Comparison of ENCODE assay signal across 8 mouse cellular contexts in the genomic region with DNA sequence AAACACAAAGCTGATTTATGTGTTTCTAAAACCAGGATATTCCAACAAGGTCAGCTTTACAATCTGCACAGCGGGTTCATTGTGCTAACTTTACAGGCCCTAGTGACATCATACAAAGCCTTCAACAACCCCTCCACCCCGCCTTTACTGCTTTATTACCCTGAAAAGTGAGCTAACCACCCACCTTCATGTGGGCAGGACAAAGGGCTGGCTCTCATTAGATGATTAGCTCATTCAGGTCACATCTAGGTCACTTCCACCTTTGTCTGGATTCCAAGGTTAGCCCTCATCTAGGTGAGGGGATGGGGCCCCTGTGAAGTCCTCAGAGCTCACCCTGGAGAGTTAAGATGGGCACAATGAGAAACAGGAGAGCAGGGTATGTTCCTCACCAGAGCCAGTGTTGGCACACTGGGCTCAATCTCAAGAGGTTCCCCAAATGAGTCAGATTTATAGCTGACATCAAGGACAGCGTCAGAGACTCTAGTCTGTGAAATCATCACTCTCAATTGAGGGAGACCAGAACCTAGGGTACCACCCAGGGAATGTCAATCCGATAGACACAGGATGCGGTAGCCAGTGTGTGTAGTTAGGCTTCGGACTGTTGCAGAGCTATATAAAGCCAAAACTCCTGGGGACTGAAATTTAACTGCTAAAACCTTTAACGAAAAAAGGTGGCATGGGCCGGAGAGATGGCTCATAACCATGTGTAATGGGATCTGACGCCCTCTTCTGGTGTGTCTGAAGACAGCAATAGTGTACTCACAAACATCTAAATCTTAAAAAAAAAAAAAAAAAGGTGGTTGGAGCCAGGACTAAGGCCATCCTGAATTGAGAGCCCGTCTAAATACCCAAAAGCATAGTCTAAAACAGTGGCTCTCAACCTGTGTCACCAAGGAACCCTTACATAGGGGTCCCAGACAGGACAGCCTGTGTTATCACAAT. TPM values are rescaled to one million over a fixed set of nuclear protein-coding genes. Genes with fewer than 3 reads are reported as not detected.
A peak's percentile ranks its signal among the peaks of the same experiment; 100 is the strongest.
DNase-seq lines count a peak whose midpoint lies in the region; ATAC-seq lines count a peak whose summit lies in the region.

No protein-coding gene starts in this region.

- H3K4me1 ChIP-seq in kidney, embryonic 14.5 days (ENCODE audit: control insufficient read depth, insufficient read depth, low read length), result 0 out of 2 replicates have a peak, but pooled peaks cover 11% of the 10 kb centered on the region
- H3K4me1 ChIP-seq in neural tube, embryonic 11.5 days (ENCODE audit: control insufficient read depth, insufficient read depth, low read length), result peaks cover 7% of the 10 kb centered on the region; the same call in 1 of the 2 replicates

- peak overlapping the region; percentile 97 for H3K4me3 ChIP-seq in kidney, embryonic 14.5 days (ENCODE audit: low read length)
- H3K4me3 ChIP-seq in neural tube, embryonic 11.5 days (ENCODE audit: low read depth, low read length), result peak overlapping the region; percentile 99

- H3K36me3 ChIP-seq in kidney, embryonic 14.5 days (ENCODE audit: control insufficient read depth, insufficient read depth, low read length), result peaks cover 22% of the 10 kb centered on the region
- peaks cover 11% of the 10 kb centered on the region for H3K36me3 ChIP-seq in neural tube, embryonic 11.5 days (ENCODE audit: control insufficient read depth, insufficient read depth, low read length)

- no peak for ATAC-seq in kidney, embryonic 14.5 days (ENCODE audit: low FRiP score, low TSS enrichment)
- no peak for ATAC-seq in neural tube, embryonic 11.5 days (ENCODE audit: insufficient read depth, low FRiP score, low TSS enrichment)
- no peak for ATAC-seq in monocyte, adult 5-6 weeks (replicated peaks; ENCODE audit: insufficient number of reproducible peaks, low FRiP score, low TSS enrichment, poor library complexity, severe bottlenecking)

- no peaks in the 10 kb centered on the region for H3K27me3 ChIP-seq in kidney, embryonic 14.5 days (ENCODE audit: control insufficient read depth, insufficient read depth, low read length)
- no peaks in the 10 kb centered on the region for H3K27me3 ChIP-seq in neural tube, embryonic 11.5 days (ENCODE audit: control insufficient read depth, insufficient read depth, low read length)

- WGBS in kidney, embryonic 14.5 days, result 17% methylated on average over 10 of the region's 10 CpGs
- 19% methylated on average over 10 of the region's 10 CpGs for WGBS in neural tube, embryonic 11.5 days

- no peak for DNase-seq in kidney, adult 9 months
- DNase-seq in c-Kit-positive CD71-positive TER-119-positive erythroid progenitor cells, embryonic 14.5 days (ENCODE audit: low spot score), result peak; percentile 7
- DNase-seq in induced T-regulatory cell, adult 2 months (ENCODE audit: low read depth), result peak; percentile 50
- DNase-seq in neural tube, embryonic 11.5 days (ENCODE audit: low spot score), result no peak
- DNase-seq in urinary bladder, adult 2 months (ENCODE audit: low spot score), result no peak
- DNase-seq in layer of hippocampus, adult 8-10 months (ENCODE audit: low spot score in 2 of 2), result no peak

- peak overlapping the region; percentile 96 for H3K27ac ChIP-seq in kidney, embryonic 14.5 days (ENCODE audit: low read depth, low read length)
- H3K27ac ChIP-seq in neural tube, embryonic 11.5 days (ENCODE audit: low read depth, low read length), result peak overlapping the region; percentile 92

- peak overlapping the region; percentile 84 for H3K4me2 ChIP-seq in kidney, embryonic 14.5 days (replicated peaks; ENCODE audit: low read depth, low read length)
- H3K4me2 ChIP-seq in neural tube, embryonic 11.5 days (ENCODE audit: low read depth), result peak overlapping the region; percentile 76

- no peaks in the 10 kb centered on the region for H3K9me3 ChIP-seq in kidney, embryonic 14.5 days (ENCODE audit: control insufficient read depth, low read length)
- H3K9me3 ChIP-seq in neural tube, embryonic 11.5 days (ENCODE audit: control insufficient read depth, low read length), result no peaks in the 10 kb centered on the region

- H3K9ac ChIP-seq in kidney, embryonic 14.5 days (ENCODE audit: low read depth, low read length), result peak overlapping the region; percentile 99
- peak overlapping the region; percentile 99 for H3K9ac ChIP-seq in neural tube, embryonic 11.5 days (ENCODE audit: low read length)

RNA-seq across cellular contexts. Expression of a gene that starts 8.3 kb away (rescaled TPM):
- polyA plus RNA-seq in kidney, embryonic 14.5 days (2014; fragmentation: Nextera tagmentation; extraction: Ambion mirVana), result 0.54 and 0.80 TPM in 2 replicates
- 0.13 and 0.37 TPM in 2 replicates for polyA plus RNA-seq in neural tube, embryonic 11.5 days (2014; fragmentation: Nextera tagmentation; extraction: Ambion mirVana)
- total RNA-seq in monocyte, adult 5-6 weeks (2017), result 12.5 to 375 TPM (median 15.8 TPM) in 3 replicates
- 100 and 116 TPM in 2 replicates for polyA plus RNA-seq in urinary bladder, adult 2 months (2012; rRNA removed)
- total RNA-seq in layer of hippocampus, adult 8-10 months (2022), result 10 to 100 TPM; 13.2 to 31.7 (median 24.2) TPM

RNA-seq across cellular contexts. Expression of a gene that starts 18.9 kb away (rescaled TPM):
- not detected in 2 replicates for polyA plus RNA-seq in kidney, embryonic 14.5 days (2014; fragmentation: Nextera tagmentation; extraction: Ambion mirVana)
- polyA plus RNA-seq in neural tube, embryonic 11.5 days (2014; fragmentation: Nextera tagmentation; extraction: Ambion mirVana), result not detected in 2 replicates
- total RNA-seq in monocyte, adult 5-6 weeks (2017), result 1.4 TPM in 1 of 3 replicates, not detected in the others
- polyA plus RNA-seq in urinary bladder, adult 2 months (2012; rRNA removed), result not detected in 2 replicates
- not detected for total RNA-seq in layer of hippocampus, adult 8-10 months (2022)

RNA-seq across cellular contexts. Expression of a gene that starts 19.7 kb away (rescaled TPM):
- polyA plus RNA-seq in kidney, embryonic 14.5 days (2014; fragmentation: Nextera tagmentation; extraction: Ambion mirVana), result 19.6 and 23.2 TPM in 2 replicates
- polyA plus RNA-seq in neural tube, embryonic 11.5 days (2014; fragmentation: Nextera tagmentation; extraction: Ambion mirVana), result 16.4 and 16.8 TPM in 2 replicates
- total RNA-seq in monocyte, adult 5-6 weeks (2017), result 29.6 to 39.9 TPM (median 37.2 TPM) in 3 replicates
- 27.9 and 32.0 TPM in 2 replicates for polyA plus RNA-seq in urinary bladder, adult 2 months (2012; rRNA removed)
- 10 to 100 TPM; 38.3 to 46.8 (median 41.7) TPM for total RNA-seq in layer of hippocampus, adult 8-10 months (2022)

RNA-seq across cellular contexts. Expression of a gene that starts 21.2 kb away (rescaled TPM):
- 4.3 and 4.8 TPM in 2 replicates for polyA plus RNA-seq in kidney, embryonic 14.5 days (2014; fragmentation: Nextera tagmentation; extraction: Ambion mirVana)
- 1.1 and 1.9 TPM in 2 replicates for polyA plus RNA-seq in neural tube, embryonic 11.5 days (2014; fragmentation: Nextera tagmentation; extraction: Ambion mirVana)
- total RNA-seq in monocyte, adult 5-6 weeks (2017), result 4.9 to 201 TPM (median 8.6 TPM) in 3 replicates
- 52.7 and 54.4 TPM in 2 replicates for polyA plus RNA-seq in urinary bladder, adult 2 months (2012; rRNA removed)
- total RNA-seq in layer of hippocampus, adult 8-10 months (2022), result 10 to 100 TPM; 14.3 to 24.2 (median 19.4) TPM

RNA-seq across cellular contexts. Expression of a gene that starts 21.7 kb away (rescaled TPM):
- 0.79 and 1.3 TPM in 2 replicates for polyA plus RNA-seq in kidney, embryonic 14.5 days (2014; fragmentation: Nextera tagmentation; extraction: Ambion mirVana)
- polyA plus RNA-seq in neural tube, embryonic 11.5 days (2014; fragmentation: Nextera tagmentation; extraction: Ambion mirVana), result 1.8 and 2.0 TPM in 2 replicates
- total RNA-seq in monocyte, adult 5-6 weeks (2017), result 1.1 to 1.7 TPM in 2 of 3 replicates, not detected in the other
- polyA plus RNA-seq in urinary bladder, adult 2 months (2012; rRNA removed), result 0.47 and 0.54 TPM in 2 replicates
- under 1 TPM; 0.23 to 0.45 (median 0.31) TPM for total RNA-seq in layer of hippocampus, adult 8-10 months (2022)

Comparison
In these comparisons a context has a peak if more than half of its experiments do, and no peak if none do; other contexts are left out.
1. DNase-seq: peak in c-Kit-positive CD71-positive TER-119-positive erythroid progenitor cells, embryonic 14.5 days (single experiment) and induced T-regulatory cell, adult 2 months (single experiment); none in kidney, adult 9 months (single experiment), neural tube, embryonic 11.5 days (single experiment), urinary bladder, adult 2 months (single experiment) and layer of hippocampus, adult 8-10 months (0 of 2).
2. RNA of a gene that starts 8.3 kb away (polyA plus RNA-seq): 100 to 116 TPM in urinary bladder, adult 2 months; 0.54 to 0.80 TPM in kidney, embryonic 14.5 days and 0.13 to 0.37 TPM in neural tube, embryonic 11.5 days; every median in the first group is over 10 times any median in the second.